Mouse (Mus musculus) kidney, embryonic 16.5 days (tissue): ENCODE data around the gene Calm2. TPM values are rescaled to one million over a fixed set of nuclear protein-coding genes. Genes with fewer than 3 reads are reported as not detected.

ENCODE experiments used
- ATAC-seq: fragments of 200-750 bp; cut with Nextera tagmentation; 2 replicates; pipeline ENCODE4 v1.8.0; 2017; ENCODE audit warnings: moderate TSS enrichment; ENCODE audit not compliant: low FRiP score, low TSS enrichment
- H3K27ac ChIP-seq: fragments of 300-500 bp; sonication (generic); 2 replicates; pipeline ENCODE4 v1.5.1; 2014; ENCODE audit warnings: low read length
- H3K27me3 ChIP-seq: fragments of 300-500 bp; sonication (generic); 2 replicates; pipeline ENCODE4 v1.6.1; 2014; ENCODE audit warnings: low read length, control low read depth, mixed read lengths; ENCODE audit not compliant: insufficient read depth
- H3K36me3 ChIP-seq: fragments of 300-500 bp; sonication (generic); 2 replicates; pipeline ENCODE4 v1.6.1; 2014; ENCODE audit warnings: low read length, control low read depth, mixed read lengths; ENCODE audit not compliant: insufficient read depth
- H3K4me1 ChIP-seq: fragments of 300-500 bp; sonication (generic); 2 replicates; pipeline ENCODE4 v1.6.1; 2014; ENCODE audit warnings: low read length, control low read depth, mixed read lengths; ENCODE audit not compliant: insufficient read depth
- H3K4me2 ChIP-seq: fragments of 300-500 bp; sonication (generic); replicated peaks from 2 replicates; pipeline ENCODE4 v1.6.1; 2014; ENCODE audit warnings: low read depth, low read length
- H3K4me3 ChIP-seq: fragments of 300-500 bp; sonication (generic); 2 replicates; pipeline ENCODE4 v1.5.1; 2014; ENCODE audit warnings: mild to moderate bottlenecking, low read length
- H3K9ac ChIP-seq: fragments of 300-500 bp; sonication (generic); replicated peaks from 2 replicates; pipeline ENCODE4 v1.6.1; 2014; ENCODE audit warnings: low read length
- H3K9me3 ChIP-seq: fragments of 300-500 bp; sonication (generic); 2 replicates; pipeline ENCODE4 v1.6.1; 2016; ENCODE audit warnings: low read length, control low read depth
- WGBS: fragments of 180-500 bp; shearing (Covaris S2); extraction: QIAGEN DNeasy Blood & Tissue Kit; methylation state at CpG from one replicate; pipeline ENCODE4 v1.1.7; 2014; 5-methylcytosine and 5-hydroxymethylcytosine counted together
- polyA plus RNA-seq: library from polyadenylated mRNA; unstranded; fragments of >200 nt; fragmentation: Nextera tagmentation; extraction: Ambion mirVana; gene quantifications from 2 replicates; pipeline ENCODE4 v1.2.1, GENCODE M21; 2015

Gene Calm2
- polyA plus RNA-seq, 1 experiment from 2014 or later = 1,124 TPM

DNA sequence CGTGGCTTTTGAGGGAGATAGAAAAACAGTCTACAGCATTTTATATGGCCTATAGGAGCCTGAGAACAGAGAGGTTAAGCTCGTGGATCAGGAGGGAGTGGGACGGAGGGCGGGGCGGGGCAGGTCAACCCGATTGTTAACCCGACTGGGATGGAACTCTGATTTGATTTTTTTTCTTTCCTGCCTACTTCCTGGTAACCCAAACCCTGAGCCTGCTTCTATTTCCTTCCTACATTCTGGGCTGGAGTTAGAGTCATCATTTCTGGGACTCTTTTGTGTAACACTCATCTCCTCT, 27.7 kb upstream of the Calm2 start:
- Histone ChIP-seq H3K27ac (no peak overlapping the region), H3K4me2 (peak overlapping the region; percentile 73), H3K4me3 (peak overlapping the region; percentile 42), H3K4me1 (peaks cover 28% of the 10 kb centered on the region), H3K36me3 (no peaks in the 10 kb centered on the region), H3K27me3 (no peaks in the 10 kb centered on the region), H3K9me3 (no peaks in the 10 kb centered on the region), H3K9ac (peak overlapping the region; percentile 52)
- peak; percentile 28; the same call in 1 of the 2 replicates for ATAC-seq
- 3% methylated on average over 7 of the region's 7 CpGs for WGBS

DNA sequence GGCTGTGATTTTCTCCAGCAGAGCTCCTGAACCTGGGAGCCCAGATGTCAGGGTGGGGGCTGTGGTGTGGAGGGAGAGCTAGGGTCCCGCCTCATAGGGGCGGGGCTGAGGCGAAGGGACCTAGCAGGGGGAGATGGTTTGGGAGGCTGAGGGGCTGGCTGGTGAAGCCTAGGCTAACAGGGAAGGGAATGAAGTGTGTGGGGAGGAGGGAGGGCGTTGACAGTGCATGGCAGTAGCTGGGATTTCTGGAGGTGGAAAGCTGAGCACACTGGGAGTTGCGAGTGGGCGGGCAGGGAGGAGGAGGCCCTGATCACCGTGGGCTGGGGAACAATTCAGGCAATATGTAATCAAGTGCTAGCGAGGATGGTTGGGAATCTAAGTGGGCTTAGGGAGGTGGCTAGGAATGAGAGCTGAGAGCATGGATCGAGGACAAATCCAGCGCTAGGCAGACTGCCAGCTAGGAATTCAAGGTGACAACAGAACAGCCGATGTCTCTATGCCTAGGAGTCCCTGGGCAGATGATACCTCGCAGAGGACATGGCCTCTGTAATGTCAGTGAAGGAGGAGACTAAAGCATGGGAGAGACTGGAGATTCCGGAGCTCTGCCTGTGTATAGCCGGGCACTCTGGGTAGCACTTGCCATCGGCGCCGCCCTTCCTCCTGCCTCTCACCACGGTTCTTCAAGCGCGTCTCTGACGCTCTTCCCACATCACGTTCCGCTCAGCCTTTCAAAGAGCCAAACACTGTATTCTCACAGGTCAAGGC, 27.2 kb upstream of the Calm2 start:
- peak overlapping the region; percentile 52 for H3K9ac ChIP-seq
- peak overlapping the region; percentile 73 for H3K4me2 ChIP-seq
- ATAC-seq = peak; percentile 87
- no peaks in the 10 kb centered on the region for H3K9me3 ChIP-seq
- H3K27ac ChIP-seq = peak overlapping the region; percentile 45; the same call in 1 of the 2 replicates
- no peaks in the 10 kb centered on the region for H3K27me3 ChIP-seq
- peak overlapping the region; percentile 42 for H3K4me3 ChIP-seq
- peaks cover 28% of the 10 kb centered on the region for H3K4me1 ChIP-seq
- no peaks in the 10 kb centered on the region for H3K36me3 ChIP-seq
- WGBS = 1% methylated on average over 23 of the region's 23 CpGs

DNA sequence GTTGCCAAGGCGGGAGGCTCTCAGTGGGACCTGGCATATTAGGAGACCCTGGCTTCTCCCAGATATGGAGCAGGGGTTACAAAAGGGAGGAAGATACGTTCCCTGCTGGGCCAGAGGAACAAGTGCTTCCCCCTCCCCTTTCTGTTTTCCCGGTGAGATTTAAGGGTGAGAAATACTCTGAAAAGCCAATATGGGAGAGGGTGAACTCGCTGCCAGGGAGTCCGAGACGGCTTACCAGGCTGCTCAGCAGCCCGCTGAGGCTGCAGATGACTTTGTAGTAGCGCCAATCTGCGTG, 26.7 kb upstream of the Calm2 start:
- 0 out of 2 replicates have a peak, but pooled peaks have one; percentile 10 for ATAC-seq
- H3K27ac ChIP-seq = peak overlapping the region; percentile 45; the same call in 1 of the 2 replicates
- 9% methylated on average over 9 of the region's 9 CpGs for WGBS

DNA sequence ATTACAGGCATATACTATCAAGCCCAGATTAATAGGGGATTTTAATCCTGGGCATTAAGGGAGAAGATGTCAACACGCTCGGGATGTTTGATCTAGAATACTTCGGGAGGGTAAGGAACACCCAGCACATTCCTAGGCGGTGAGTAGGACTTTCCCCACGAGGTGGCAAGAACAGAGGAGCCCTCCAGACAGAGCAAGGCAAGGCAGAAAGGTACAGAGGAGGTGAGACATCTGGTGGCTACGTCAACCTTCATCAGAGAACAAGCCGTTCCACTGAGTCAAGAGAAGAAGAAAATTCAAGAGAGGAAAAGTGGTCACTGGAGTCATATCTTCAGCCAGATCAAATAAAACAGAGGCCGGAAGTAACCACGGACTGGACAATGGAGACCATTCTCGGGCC, 26.1 kb upstream of the Calm2 start:
- 0 out of 2 replicates have a peak overlapping the region, but pooled peaks have one; percentile 50 for H3K9ac ChIP-seq
- peak overlapping the region; percentile 42; the same call in 1 of the 2 replicates for H3K4me3 ChIP-seq
- no peak for ATAC-seq
- H3K27me3 ChIP-seq = no peaks in the 10 kb centered on the region
- H3K36me3 ChIP-seq = no peaks in the 10 kb centered on the region
- H3K27ac ChIP-seq = peak overlapping the region; percentile 45; the same call in 1 of the 2 replicates
- H3K4me1 ChIP-seq = peaks cover 28% of the 10 kb centered on the region
- H3K4me2 ChIP-seq = peak overlapping the region; percentile 73
- H3K9me3 ChIP-seq = no peaks in the 10 kb centered on the region
- 48% methylated on average over 10 of the region's 10 CpGs for WGBS

More for the DNA sequence above, 26.7 kb upstream of the Calm2 start:
- Histone ChIP-seq H3K9ac (peak overlapping the region; percentile 50), H3K4me1 (peaks cover 28% of the 10 kb centered on the region), H3K9me3 (no peaks in the 10 kb centered on the region), H3K36me3 (no peaks in the 10 kb centered on the region), H3K4me3 (peak overlapping the region; percentile 42), H3K27me3 (no peaks in the 10 kb centered on the region), H3K4me2 (peak overlapping the region; percentile 73)

DNA sequence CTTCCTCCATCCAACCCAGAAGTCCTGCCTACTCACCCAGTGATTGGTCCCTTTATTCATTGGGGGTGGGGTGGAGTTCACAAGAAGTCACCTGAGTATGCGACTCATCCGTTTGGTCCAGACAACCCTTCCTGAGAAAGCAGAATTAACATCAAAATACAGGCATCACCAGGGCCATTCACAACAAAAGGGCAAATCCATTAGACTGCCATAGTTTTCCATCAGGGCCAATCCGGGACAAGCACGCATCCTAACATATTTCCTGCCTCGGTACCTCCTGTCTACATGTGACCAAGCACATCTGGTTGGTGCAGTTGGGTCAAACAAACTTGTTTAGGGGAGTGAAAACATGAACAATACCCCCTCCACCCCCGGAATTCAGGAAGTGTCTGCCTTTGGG, 24.9 kb upstream of the Calm2 start:
- Histone ChIP-seq H3K9me3 (no peaks in the 10 kb centered on the region), H3K4me2 (no peak overlapping the region), H3K9ac (no peak overlapping the region), H3K27me3 (no peaks in the 10 kb centered on the region), H3K4me1 (peaks cover 28% of the 10 kb centered on the region), H3K36me3 (no peaks in the 10 kb centered on the region), H3K27ac (no peak overlapping the region), H3K4me3 (no peak overlapping the region)
- WGBS = 75% methylated on average over 6 of the region's 6 CpGs
- no peak for ATAC-seq

DNA sequence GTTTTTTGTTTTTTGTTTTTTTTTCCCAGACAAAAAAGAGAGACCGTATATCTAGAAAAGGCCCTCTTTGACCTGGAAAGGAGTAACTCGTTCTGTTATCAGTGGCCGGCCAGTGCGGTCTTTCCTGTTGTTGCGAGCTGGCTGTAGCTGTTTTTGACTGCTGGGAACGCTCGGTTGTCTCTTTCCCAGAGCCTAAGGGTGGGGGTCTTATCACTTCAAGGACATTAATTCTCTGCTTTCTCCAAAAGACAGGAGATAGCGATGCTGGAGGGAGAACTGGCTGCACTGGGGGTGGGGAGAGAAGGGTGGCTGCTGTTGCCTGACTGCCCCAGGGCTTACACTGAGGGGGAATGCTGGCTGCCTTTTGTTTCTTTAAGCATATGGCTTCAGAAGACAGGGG, 24.1 kb upstream of the Calm2 start:
- Histone ChIP-seq H3K9me3 (no peaks in the 10 kb centered on the region), H3K4me1 (peaks cover 28% of the 10 kb centered on the region), H3K36me3 (no peaks in the 10 kb centered on the region), H3K9ac (no peak overlapping the region), H3K4me3 (no peak overlapping the region), H3K27me3 (no peaks in the 10 kb centered on the region), H3K27ac (no peak overlapping the region), H3K4me2 (no peak overlapping the region)
- no peak for ATAC-seq
- 62% methylated on average over 8 of the region's 8 CpGs for WGBS

DNA sequence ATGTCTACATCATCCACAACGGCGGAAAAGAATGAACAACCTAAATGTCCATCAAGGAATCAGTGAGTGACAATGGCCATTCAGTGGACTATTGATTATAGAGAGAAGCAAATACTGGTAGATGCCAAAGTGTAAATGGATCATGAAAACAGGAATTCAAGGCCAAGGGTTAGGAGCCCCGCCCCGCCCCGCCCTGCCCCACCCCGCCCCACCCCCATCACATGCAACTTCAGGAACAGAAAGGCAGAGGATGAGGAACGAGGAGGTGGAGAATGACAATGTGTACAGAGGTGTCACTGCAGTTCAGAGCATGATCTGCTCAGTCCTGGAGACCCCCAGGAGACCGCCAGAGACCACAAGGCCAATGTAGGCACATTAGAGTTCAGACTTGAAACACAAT, 23.5 kb upstream of the Calm2 start:
- no peaks in the 10 kb centered on the region for H3K9me3 ChIP-seq
- no peak overlapping the region for H3K4me3 ChIP-seq
- no peak overlapping the region for H3K9ac ChIP-seq
- H3K27me3 ChIP-seq = no peaks in the 10 kb centered on the region
- H3K4me2 ChIP-seq = no peak overlapping the region
- 70% methylated on average over 8 of the region's 8 CpGs for WGBS
- peaks cover 23% of the 10 kb centered on the region for H3K4me1 ChIP-seq
- ATAC-seq = no peak
- H3K36me3 ChIP-seq = no peaks in the 10 kb centered on the region
- no peak overlapping the region for H3K27ac ChIP-seq

DNA sequence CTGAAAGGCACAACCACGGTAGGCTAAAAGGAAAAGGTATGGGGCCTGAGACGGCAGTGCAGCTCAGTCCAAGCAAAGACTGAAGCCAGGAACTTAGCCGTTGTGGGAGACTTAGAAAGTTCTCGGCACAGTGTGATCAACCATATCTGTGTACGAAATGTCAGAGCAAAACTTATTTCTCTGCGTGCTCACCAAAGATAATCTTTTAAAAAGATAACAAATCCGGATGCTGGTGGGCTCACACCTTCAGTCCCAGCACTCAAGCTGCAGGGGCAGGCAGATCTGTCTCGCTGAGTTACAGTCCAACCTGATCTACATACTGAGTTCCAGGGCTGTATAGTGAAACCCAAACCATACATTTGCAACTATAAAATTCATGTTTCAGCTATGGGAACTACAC, 22.7 kb upstream of the Calm2 start:
- Histone ChIP-seq H3K4me2 (no peak overlapping the region), H3K4me1 (peaks cover 14% of the 10 kb centered on the region), H3K4me3 (no peak overlapping the region), H3K27ac (no peak overlapping the region), H3K36me3 (no peaks in the 10 kb centered on the region), H3K9ac (no peak overlapping the region), H3K9me3 (no peaks in the 10 kb centered on the region), H3K27me3 (no peaks in the 10 kb centered on the region)
- WGBS = 80% methylated on average over 8 of the region's 8 CpGs
- ATAC-seq = no peak

DNA sequence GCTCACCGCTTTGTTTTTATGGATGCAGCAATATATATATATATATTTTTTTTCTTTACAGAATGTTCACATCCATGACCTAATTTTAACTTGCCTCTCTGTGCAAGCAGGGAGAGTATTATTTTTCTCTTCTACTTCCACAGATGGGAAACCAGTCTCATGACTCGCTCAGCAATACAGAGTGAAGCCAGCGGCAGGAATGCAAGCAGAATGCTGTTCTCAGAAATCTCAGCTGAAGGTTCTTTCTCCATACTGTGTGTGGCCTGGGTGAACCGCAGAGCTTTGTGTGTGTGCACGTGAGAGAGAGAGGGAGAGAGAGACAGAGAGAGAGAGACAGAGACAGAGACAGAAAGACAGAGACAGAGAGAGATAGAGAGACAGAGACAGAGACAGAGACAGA, 21.9 kb upstream of the Calm2 start:
- H3K27ac ChIP-seq = no peak overlapping the region
- H3K4me2 ChIP-seq = no peak overlapping the region
- H3K4me1 ChIP-seq = peaks cover 6% of the 10 kb centered on the region
- no peaks in the 10 kb centered on the region for H3K36me3 ChIP-seq
- H3K4me3 ChIP-seq = no peak overlapping the region
- WGBS = 82% methylated on average over 5 of the region's 5 CpGs
- ATAC-seq = no peak
- H3K9me3 ChIP-seq = no peaks in the 10 kb centered on the region
- H3K27me3 ChIP-seq = no peaks in the 10 kb centered on the region
- no peak overlapping the region for H3K9ac ChIP-seq

DNA sequence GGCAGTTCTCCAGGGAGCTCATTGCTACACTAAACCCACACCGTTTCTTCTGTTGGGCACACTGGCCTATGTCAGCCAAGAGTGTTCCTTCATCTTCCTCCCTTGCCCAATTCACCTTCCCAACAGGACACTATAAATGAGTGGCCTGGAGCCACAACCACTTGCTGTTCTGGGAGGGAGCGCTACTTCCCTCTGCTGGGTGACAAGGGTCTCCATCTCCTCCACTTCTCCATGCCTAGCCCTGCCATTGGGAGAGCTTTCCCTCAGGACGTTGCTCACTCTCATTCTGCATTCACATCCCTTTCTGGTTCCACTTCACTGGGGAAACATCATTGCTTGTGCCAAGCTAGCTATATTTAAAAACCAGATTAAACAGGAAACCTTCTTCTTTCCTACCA, 14.8 kb upstream of the Calm2 start:
- no peak for ATAC-seq
- H3K9ac ChIP-seq = no peak overlapping the region
- WGBS = 56% methylated on average over 3 of the region's 3 CpGs
- H3K9me3 ChIP-seq = no peaks in the 10 kb centered on the region
- no peak overlapping the region for H3K27ac ChIP-seq
- H3K36me3 ChIP-seq = no peaks in the 10 kb centered on the region
- H3K4me2 ChIP-seq = no peak overlapping the region
- no peak overlapping the region for H3K4me3 ChIP-seq
- no peaks in the 10 kb centered on the region for H3K27me3 ChIP-seq
- H3K4me1 ChIP-seq = peaks cover 43% of the 10 kb centered on the region
